Mouse (Mus musculus) limb, embryonic 10.5 days (tissue): Measurements from ENCODE around the gene Tle6. TPM values are rescaled to one million over a fixed set of nuclear protein-coding genes. Genes with fewer than 3 reads are reported as not detected.

Experiments
- DNase-seq: peaks from one replicate; pipeline ENCODE4 v3.0.0-alpha.2; 2017; ENCODE audit warnings: low spot score
- H3K27ac ChIP-seq: fragments of 300-500 bp; sonication (generic); 2 replicates; pipeline ENCODE4 v1.5.1; 2016; ENCODE audit warnings: mild to moderate bottlenecking
- H3K27me3 ChIP-seq: fragments of 300-500 bp; sonication (generic); 2 replicates; pipeline ENCODE4 v1.6.1; 2016; ENCODE audit warnings: low read depth, mild to moderate bottlenecking; ENCODE audit not compliant: poor library complexity, severe bottlenecking
- H3K36me3 ChIP-seq: fragments of 300-500 bp; sonication (generic); 2 replicates; pipeline ENCODE4 v1.6.1; 2016; ENCODE audit warnings: mild to moderate bottlenecking, moderate library complexity
- H3K4me1 ChIP-seq: fragments of 300-500 bp; sonication (generic); 2 replicates; pipeline ENCODE4 v1.6.1; 2016
- H3K4me3 ChIP-seq: fragments of 300-500 bp; sonication (generic); 2 replicates; pipeline ENCODE4 v1.5.1; 2016; ENCODE audit warnings: mild to moderate bottlenecking, moderate library complexity
- H3K9me3 ChIP-seq: fragments of 300-500 bp; sonication (generic); replicated peaks from 2 replicates; pipeline ENCODE4 v1.6.1; 2016; ENCODE audit warnings: mild to moderate bottlenecking
- WGBS: fragments of 180-500 bp; shearing (Covaris S2); methylation state at CpG from one replicate; pipeline ENCODE4 v1.1.7; 2016; 5-methylcytosine and 5-hydroxymethylcytosine counted together
- polyA plus RNA-seq: library from polyadenylated mRNA; unstranded; fragments of >200 nt; fragmentation: Nextera tagmentation; extraction: Ambion mirVana; gene quantifications from 2 replicates; pipeline ENCODE4 v1.2.1, GENCODE M21; 2016

The Tle6 gene
- polyA plus RNA-seq, 1 experiment from 2014 or later, result 15.5 TPM

DNA sequence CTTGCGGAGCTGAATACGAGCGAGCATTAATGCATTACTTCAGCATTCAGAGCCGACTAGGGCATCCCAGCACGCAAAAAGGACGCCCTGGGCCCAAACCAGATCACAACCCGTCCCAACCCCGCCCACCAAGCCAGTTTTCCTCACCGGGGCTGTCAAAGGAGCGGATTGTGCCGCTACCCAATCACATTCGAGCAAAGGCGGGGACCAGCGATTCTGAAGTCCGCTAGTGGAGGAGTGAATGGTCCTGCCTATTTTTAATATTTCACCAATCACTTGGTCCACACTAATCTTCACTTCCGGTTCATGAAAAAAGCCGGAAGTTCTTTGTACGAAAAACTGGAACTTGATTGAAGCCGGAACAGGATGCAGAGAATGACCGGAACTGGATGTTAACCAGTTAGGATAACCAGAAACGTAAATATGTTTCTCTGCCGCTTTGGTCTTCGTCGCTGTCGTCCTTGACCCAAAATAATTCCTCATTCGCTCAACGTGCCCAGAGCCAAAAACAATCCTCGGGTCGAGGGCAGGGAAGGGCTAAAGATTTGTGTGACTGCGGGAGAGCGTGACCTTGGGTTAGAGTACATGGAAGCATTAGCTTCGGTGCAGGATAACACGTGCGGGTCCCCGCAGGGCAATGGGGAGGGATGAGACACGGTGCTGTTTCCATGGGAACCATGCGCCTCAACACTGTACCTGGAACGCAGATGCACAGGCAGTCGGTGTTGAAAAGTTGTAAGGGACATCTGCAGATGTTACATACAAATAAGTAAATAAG is 5.3 kb upstream of the Tle6 start, which contains the start of gene BC025920:
Gene BC025920, plus strand, starts transcription at position 297 of the 778 bp plus-strand sequence.
- Histone ChIP-seq H3K9me3 (no peaks in the 10 kb centered on the region), H3K4me3 (peak within 1 kb of the TSS; percentile 65), H3K27me3 (no peaks in the 10 kb centered on the region), H3K36me3 (0 out of 2 replicates have a peak, but pooled peaks cover 3% of the 10 kb centered on the region), H3K27ac (peak within 1 kb of the TSS; percentile 92), H3K4me1 (peaks cover 42% of the 10 kb centered on the region)
- DNase-seq, result peak; percentile 89
- WGBS, result 1% methylated on average over 39 of the region's 39 CpGs

DNA sequence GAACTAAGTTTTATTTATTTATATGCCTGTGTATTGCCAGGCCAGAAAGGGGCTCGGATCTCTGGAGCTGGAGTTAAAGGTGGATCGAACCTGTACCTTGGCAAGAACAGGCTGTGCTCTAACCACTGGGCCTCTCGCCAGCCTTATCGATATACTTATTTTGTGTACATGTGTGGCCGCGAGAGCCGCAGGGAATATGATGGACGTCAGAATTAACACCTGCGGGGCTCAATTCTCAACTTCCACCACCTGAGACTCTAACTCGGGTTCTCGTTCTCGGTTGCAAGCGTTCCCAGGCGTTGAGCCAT is 4.7 kb upstream of the Tle6 start:
- H3K4me1 ChIP-seq, result peaks cover 47% of the 10 kb centered on the region
- H3K4me3 ChIP-seq, result peak overlapping the region; percentile 65
- 5% methylated on average over 14 of the region's 14 CpGs for WGBS
- 0 out of 2 replicates have a peak, but pooled peaks cover 3% of the 10 kb centered on the region for H3K36me3 ChIP-seq
- DNase-seq, result no peak
- H3K27me3 ChIP-seq, result no peaks in the 10 kb centered on the region
- no peaks in the 10 kb centered on the region for H3K9me3 ChIP-seq
- H3K27ac ChIP-seq, result peak overlapping the region; percentile 59

DNA sequence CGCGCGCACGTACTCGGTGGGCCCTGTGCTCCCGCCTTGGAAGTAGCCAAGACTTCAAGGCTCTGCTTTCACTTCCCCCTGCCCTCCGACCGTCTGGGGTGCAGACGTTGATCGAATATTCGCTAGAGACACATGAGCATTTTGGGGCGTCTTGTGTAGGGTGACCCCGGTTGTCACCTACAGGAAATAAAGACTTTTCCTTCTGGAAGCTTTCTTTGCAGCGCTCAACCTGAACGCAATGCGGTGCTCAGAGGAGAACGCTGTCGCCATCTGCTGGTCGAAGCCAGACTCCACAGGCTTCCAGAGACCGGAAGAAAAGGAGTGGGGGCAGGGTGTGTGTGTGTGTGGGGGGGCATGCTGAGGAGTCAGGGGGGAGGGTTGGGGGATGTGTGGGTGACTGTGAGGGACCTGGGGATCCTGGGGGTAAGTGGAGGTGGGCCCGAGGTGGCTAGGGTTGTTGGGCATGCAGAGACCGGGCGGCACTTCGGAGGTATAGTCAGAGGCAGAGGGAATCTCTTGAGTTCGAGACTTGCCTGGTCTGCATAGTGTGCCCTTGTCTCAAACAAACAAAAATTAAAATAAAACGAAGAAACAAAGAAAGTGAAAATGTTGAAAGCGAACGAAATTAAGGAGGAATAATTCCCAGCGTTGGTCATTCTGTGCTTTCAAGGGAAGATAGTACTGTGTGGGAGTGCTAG is 4.2 kb upstream of the Tle6 start:
- Histone ChIP-seq H3K9me3 (no peaks in the 10 kb centered on the region), H3K4me1 (peaks cover 52% of the 10 kb centered on the region), H3K36me3 (0 out of 2 replicates have a peak, but pooled peaks cover 3% of the 10 kb centered on the region), H3K27me3 (no peaks in the 10 kb centered on the region), H3K4me3 (peak overlapping the region; percentile 65), H3K27ac (peak overlapping the region; percentile 59)
- DNase-seq, result peak; percentile 91
- 22% methylated on average over 29 of the region's 29 CpGs for WGBS

DNA sequence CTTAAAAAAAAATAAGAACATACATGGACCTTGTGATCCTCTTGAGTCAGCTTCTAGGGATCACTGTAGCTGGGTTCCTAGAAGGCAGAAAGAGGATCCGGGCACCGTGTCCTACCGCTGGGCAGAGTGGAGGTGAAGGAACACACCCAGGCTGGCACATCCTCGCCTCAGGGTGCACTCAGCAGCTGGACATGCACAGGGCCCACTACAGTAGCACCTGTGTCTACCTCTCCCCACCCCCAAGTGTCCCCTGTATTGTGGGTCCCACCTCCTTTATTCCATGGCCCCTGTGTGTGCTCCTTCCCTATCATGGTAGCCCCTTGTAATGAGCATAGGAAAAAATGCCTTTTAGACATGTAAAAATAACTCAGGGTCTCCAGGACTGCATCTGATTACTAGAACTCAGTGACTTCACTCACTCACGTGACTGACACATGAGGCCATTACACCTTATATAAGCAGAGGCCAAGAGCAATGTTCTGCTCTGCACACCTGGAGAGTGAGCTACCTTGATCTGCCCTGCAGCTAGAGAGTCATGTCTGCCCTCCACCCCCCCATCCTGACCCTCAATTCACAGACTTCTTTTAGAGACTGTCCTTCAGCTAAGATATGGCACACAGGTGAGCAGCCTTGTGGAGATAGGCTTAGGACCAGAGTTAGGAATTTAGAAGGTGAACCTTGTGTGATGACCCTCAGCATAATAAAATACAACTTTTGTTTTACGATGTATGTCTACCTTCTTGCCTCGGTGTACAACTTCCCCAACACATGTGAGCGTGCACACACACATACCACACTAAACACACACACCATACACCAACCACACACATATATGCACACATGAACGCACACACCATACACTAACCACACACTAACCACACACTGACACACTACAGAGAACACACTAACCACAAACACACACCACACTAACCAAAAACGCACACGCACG is 3.4 kb upstream of the Tle6 start:
- WGBS, result 86% methylated on average over 12 of the region's 12 CpGs
- Histone ChIP-seq H3K36me3 (0 out of 2 replicates have a peak, but pooled peaks cover 3% of the 10 kb centered on the region), H3K4me1 (peaks cover 60% of the 10 kb centered on the region), H3K27ac (peak overlapping the region; percentile 59), H3K4me3 (peak overlapping the region; percentile 65; the same call in 1 of the 2 replicates), H3K9me3 (no peaks in the 10 kb centered on the region), H3K27me3 (no peaks in the 10 kb centered on the region)
- no peak for DNase-seq

DNA sequence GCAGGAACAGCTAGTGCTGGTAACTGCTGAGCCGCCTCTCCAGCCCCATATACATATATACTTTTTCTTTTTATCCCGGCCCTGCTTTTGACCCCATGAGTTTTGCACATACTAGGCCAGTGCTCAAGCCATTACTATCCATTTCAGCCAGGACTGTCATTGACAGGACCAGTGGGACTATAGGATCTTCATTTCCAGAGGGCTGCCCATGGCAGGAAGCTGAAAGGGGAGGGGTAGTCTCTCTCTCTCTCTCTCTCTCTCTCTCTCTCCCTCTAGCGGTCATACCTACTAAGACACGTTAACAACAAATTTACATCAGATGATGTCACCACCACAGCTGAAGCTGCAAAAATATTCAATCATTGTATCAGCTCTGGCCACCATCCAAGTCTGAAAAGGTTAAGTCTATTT is 1.9 kb upstream of the Tle6 start:
- 23% methylated on average over 4 of the region's 4 CpGs for WGBS
- no peak overlapping the region for H3K4me3 ChIP-seq

DNA sequence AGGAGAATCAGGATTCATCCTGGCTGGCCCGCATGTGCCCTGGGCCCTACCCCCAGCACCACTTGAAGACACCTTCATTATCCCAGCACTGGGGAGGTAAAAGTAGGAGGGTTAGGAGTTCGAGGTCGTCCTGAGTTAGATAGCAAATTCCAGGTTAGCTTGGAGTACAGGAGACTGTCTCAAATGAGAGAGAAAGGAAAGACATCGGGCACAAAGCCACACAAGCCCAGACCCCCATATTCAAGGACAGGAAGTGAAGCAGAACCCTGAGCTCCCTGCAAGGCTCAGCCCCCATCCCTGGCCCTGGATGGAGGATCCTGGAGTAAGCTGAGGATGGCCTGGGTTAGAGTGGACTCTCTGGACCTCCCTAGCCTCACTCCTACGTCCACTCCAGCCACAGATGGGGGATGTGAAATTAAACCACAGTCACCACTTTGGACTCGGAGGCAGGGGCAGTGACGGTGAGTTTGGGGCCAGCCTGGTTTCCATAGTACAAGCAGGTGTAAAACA is 578 bp upstream of the Tle6 start:
- WGBS, result 13% methylated on average over 7 of the region's 7 CpGs
- Histone ChIP-seq H3K36me3 (no peaks in the 10 kb centered on the region), H3K4me3 (peak overlapping the region; percentile 32), H3K4me1 (peaks cover 81% of the 10 kb centered on the region), H3K27ac (peak overlapping the region; percentile 74), H3K27me3 (no peaks in the 10 kb centered on the region), H3K9me3 (no peaks in the 10 kb centered on the region)
- no peak for DNase-seq

More for the DNA sequence above, 1.9 kb upstream of the Tle6 start:
- DNase-seq, result no peak
- H3K27me3 ChIP-seq, result no peaks in the 10 kb centered on the region
- no peaks in the 10 kb centered on the region for H3K36me3 ChIP-seq
- no peaks in the 10 kb centered on the region for H3K9me3 ChIP-seq
- no peak overlapping the region for H3K27ac ChIP-seq
- H3K4me1 ChIP-seq, result peaks cover 76% of the 10 kb centered on the region

DNA sequence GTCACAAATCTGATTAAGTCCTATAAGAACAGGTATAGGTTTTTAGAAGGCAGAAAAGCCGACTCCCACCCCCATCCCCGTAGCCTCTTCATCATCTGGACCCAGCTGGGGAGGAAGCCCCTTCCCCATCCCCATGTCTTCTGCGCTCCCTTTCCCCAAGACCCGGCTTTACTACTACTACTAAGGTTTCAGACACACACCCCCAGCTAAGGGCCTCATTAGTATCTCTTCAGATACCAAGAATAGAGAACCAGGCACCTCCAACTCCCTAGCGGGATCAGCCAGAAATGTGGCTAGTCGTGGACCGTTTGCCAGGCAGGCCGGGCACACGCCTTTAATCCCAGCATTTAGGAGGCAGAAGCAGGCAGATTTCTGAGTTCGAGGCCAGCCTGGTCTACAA is 777 bp downstream of the Tle6 start:
- WGBS, result 45% methylated on average over 10 of the region's 10 CpGs

DNA sequence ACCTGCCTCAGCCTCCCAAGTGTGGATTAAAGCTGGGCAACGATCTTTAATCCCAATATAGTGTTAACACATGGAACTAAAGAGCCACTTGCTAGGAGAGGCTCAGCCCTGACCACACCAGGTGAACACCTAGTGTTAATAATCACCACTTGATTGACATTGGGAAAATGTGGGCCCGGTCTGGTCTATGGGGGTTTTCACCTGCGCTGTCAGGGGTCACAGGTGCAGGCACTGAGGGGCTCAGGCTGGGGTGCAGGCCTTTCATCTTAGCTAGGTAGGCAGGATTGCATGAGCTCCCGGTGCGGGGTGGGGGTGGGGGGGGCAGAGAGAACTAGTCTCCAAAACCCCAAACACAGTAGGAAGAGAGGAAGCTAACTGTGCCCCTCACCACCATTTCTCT is 1.2 kb downstream of the Tle6 start:
- WGBS, result 70% methylated on average over 5 of the region's 5 CpGs

More for the DNA sequence above, 777 bp downstream of the Tle6 start:
- H3K27me3 ChIP-seq, result peaks cover 11% of the 10 kb centered on the region
- no peak overlapping the region for H3K4me3 ChIP-seq
- peak overlapping the region; percentile 74; the same call in 1 of the 2 replicates for H3K27ac ChIP-seq
- H3K4me1 ChIP-seq, result peaks cover 87% of the 10 kb centered on the region
- DNase-seq, result no peak
- no peaks in the 10 kb centered on the region for H3K36me3 ChIP-seq
- no peaks in the 10 kb centered on the region for H3K9me3 ChIP-seq

DNA sequence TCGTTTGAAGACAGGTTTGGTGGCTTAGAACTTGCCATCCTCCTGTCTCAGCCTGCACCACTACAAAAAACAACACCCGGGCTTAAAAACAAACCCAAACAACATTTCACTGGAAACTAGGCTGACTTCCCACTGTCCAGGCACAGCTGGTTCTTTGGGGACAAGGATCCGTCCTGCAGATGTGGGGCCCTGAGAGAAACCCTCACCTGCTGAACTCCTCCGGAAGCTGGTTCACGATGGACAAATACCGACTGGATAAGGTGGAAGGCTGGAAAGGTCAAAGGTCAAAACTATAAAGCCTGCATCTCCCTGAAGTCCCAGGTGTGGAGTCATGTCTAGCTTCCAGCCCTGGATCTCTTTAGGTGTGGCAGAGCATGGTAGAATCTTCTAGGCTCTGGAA is 2.0 kb downstream of the Tle6 start:
- peaks cover 23% of the 10 kb centered on the region for H3K27me3 ChIP-seq

More for the DNA sequence above, 1.2 kb downstream of the Tle6 start:
- Histone ChIP-seq H3K9me3 (no peaks in the 10 kb centered on the region), H3K4me1 (peaks cover 87% of the 10 kb centered on the region), H3K4me3 (no peak overlapping the region), H3K36me3 (no peaks in the 10 kb centered on the region), H3K27ac (peak overlapping the region; percentile 74; the same call in 1 of the 2 replicates), H3K27me3 (peaks cover 16% of the 10 kb centered on the region)
- no peak for DNase-seq

DNA sequence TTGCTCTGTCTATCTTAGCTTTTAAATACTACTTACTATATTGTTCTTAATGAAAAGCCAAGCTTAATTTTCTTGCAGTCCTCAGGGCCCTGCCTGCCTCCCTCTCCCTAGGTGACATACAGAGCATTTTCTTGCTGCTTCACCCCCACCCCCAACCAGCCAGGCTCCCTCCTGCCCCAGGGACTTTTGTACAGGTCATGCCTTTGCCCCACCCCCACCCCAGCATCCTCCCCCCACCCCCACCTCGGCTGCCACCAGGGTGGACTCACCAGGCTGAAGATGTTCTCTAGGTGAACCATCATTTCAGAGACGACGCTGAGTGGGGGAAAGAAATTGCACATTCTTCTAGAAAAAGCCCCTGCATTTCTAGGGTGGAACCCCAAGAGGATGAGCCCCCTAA is 2.5 kb downstream of the Tle6 start:
- peaks cover 29% of the 10 kb centered on the region for H3K27me3 ChIP-seq
- 37% methylated on average over 3 of the region's 3 CpGs for WGBS
- no peak for DNase-seq
- peak overlapping the region; percentile 89 for H3K27ac ChIP-seq
- H3K4me1 ChIP-seq, result peaks cover 93% of the 10 kb centered on the region
- H3K9me3 ChIP-seq, result no peaks in the 10 kb centered on the region
- no peak overlapping the region for H3K4me3 ChIP-seq
- H3K36me3 ChIP-seq, result no peaks in the 10 kb centered on the region

More for the DNA sequence above, 2.0 kb downstream of the Tle6 start:
- 36% methylated on average over 6 of the region's 6 CpGs for WGBS
- peaks cover 93% of the 10 kb centered on the region for H3K4me1 ChIP-seq
- no peak for DNase-seq
- no peaks in the 10 kb centered on the region for H3K9me3 ChIP-seq
- H3K36me3 ChIP-seq, result no peaks in the 10 kb centered on the region
- H3K27ac ChIP-seq, result peak overlapping the region; percentile 89; the same call in 1 of the 2 replicates
- no peak overlapping the region for H3K4me3 ChIP-seq

DNA sequence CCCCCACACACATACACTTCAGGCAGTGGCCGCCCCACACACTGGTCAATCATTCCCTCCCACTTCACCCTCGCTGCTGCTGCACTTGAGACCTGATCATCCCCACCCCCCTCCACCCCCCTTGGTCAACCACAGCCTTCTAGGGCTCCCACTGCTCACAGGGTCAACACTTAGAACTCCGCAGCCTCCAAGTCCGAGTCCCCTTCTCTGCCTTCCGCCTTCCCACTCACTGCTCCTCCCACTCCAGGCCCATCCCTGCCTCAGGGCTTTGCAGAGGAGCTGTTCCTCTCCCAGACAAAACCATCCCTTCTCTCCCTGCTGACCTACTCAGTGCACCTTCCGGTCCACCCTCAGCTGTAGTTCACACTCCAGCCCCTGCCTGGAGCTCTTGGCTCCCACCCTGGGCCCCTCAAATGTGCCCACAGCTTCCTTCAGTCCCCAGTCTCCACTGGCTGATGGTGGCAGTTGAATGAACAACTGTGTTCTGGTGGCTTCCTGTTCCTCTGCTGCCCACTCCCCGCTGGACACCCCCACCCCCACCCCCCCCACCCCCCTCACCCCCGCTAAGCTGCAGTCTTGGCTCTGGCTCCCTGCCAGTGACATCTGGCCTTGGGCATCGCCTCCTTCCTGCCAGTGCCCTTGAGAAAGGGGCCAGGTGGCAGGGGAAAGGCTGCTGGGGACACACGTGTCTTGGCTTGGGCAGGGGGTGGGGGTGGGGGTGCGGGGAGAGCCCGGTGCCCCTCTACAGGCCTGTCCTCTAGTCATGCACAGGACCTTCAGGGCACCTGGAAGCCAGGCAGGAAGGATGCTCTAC is 3.5 kb downstream of the Tle6 start:
- peak overlapping the region; percentile 38 for H3K4me3 ChIP-seq
- DNase-seq, result peak; percentile 70
- H3K27me3 ChIP-seq, result peaks cover 39% of the 10 kb centered on the region
- peaks cover 85% of the 10 kb centered on the region for H3K4me1 ChIP-seq
- H3K36me3 ChIP-seq, result no peaks in the 10 kb centered on the region
- H3K27ac ChIP-seq, result peak overlapping the region; percentile 89
- WGBS, result 6% methylated on average over 12 of the region's 12 CpGs
- H3K9me3 ChIP-seq, result no peaks in the 10 kb centered on the region
